ENCODE assay signal across 8 mouse cellular contexts in the genomic region with DNA sequence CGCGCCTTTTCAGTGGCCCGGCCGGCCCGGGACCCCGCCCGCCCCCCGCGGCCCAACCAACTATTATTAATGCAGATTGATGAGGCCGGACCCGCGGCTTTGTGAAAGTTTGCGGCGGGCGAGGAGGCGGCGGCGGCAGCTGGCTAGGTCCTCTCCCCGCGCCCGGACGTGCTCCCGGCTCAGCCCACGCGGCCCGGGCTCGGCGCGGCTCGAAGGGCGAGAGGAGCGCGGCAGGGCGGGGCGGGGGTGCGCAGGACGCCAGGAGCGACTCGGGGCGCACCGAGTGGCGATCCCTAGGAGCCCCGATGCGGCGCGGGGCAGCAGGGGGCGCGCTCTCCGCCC. TPM values are rescaled to one million over a fixed set of nuclear protein-coding genes. Genes with fewer than 3 reads are reported as not detected.
DNase-seq lines count a peak whose midpoint lies in the region; ATAC-seq and TF ChIP-seq lines count a peak whose summit lies in the region.

A gene (minus strand): TSS at position 314 of the 342 bp plus-strand sequence.

- H3K4me1 ChIP-seq in lung, embryonic 15.5 days: peaks cover 14% of the 10 kb centered on the region
- 0 out of 2 replicates have a peak, but pooled peaks cover 2% of the 10 kb centered on the region for H3K4me1 ChIP-seq in lung, adult 2 months (ENCODE audit: control insufficient read depth, insufficient read depth, low read length)
- peaks cover 9% of the 10 kb centered on the region for H3K4me1 ChIP-seq in embryonic facial prominence, embryonic 11.5 days (ENCODE audit: control insufficient read depth, insufficient read depth, low read length)
- H3K4me1 ChIP-seq in hindbrain, embryonic 15.5 days (replicated peaks): peaks cover 22% of the 10 kb centered on the region

- H3K27ac ChIP-seq in lung, embryonic 15.5 days: no peak within 1 kb of the TSS
- H3K27ac ChIP-seq in embryonic facial prominence, embryonic 11.5 days (replicated peaks; ENCODE audit: low read depth, low read length): no peak within 1 kb of the TSS
- peak within 1 kb of the TSS; percentile 38; the same call in 1 of the 2 replicates for H3K27ac ChIP-seq in hindbrain, embryonic 15.5 days (replicated peaks)

- WGBS in lung, embryonic 15.5 days: 2% methylated on average over 40 of the region's 49 CpGs
- WGBS in lung, adult 2 months: 1% methylated on average over 46 of the region's 49 CpGs
- WGBS in embryonic facial prominence, embryonic 11.5 days: under 1% methylated on average over 43 of the region's 49 CpGs
- 1% methylated on average over 35 of the region's 49 CpGs for WGBS in hindbrain, embryonic 15.5 days

- peak within 1 kb of the TSS; percentile 38 for H3K4me3 ChIP-seq in lung, embryonic 15.5 days
- no peak within 1 kb of the TSS for H3K4me3 ChIP-seq in lung, adult 2 months (replicated peaks; ENCODE audit: extremely low read depth, low read depth, low read length)
- peak within 1 kb of the TSS; percentile 28 for H3K4me3 ChIP-seq in embryonic facial prominence, embryonic 11.5 days (ENCODE audit: low read depth, low read length)
- peak within 1 kb of the TSS; percentile 52 for H3K4me3 ChIP-seq in hindbrain, embryonic 15.5 days

- TF ChIP-seq CTCF in lung, adult 2 months (IDR thresholded peaks at IDR 0.05; ENCODE audit: insufficient read depth, low read length): no peak

- no peak for TF ChIP-seq POLR2A in lung, adult 2 months (IDR thresholded peaks at IDR 0.05; ENCODE audit: borderline replicate concordance, extremely low read depth, low read depth, low read length)

- H3K27me3 ChIP-seq in lung, embryonic 15.5 days: peaks cover 97% of the 10 kb centered on the region
- H3K27me3 ChIP-seq in embryonic facial prominence, embryonic 11.5 days (ENCODE audit: control insufficient read depth, insufficient read depth, low read length): peaks cover 68% of the 10 kb centered on the region
- H3K27me3 ChIP-seq in hindbrain, embryonic 15.5 days: peaks cover 56% of the 10 kb centered on the region

- no peaks in the 10 kb centered on the region for H3K9me3 ChIP-seq in lung, embryonic 15.5 days
- H3K9me3 ChIP-seq in embryonic facial prominence, embryonic 11.5 days (replicated peaks; ENCODE audit: control insufficient read depth, low read length): no peaks in the 10 kb centered on the region
- no peaks in the 10 kb centered on the region for H3K9me3 ChIP-seq in hindbrain, embryonic 15.5 days

- ATAC-seq in lung, embryonic 15.5 days (ENCODE audit: borderline replicate concordance, extremely low read depth, low FRiP score, low TSS enrichment): peak; percentile 40; the same call in 1 of the 2 replicates
- ATAC-seq in embryonic facial prominence, embryonic 11.5 days (replicated peaks; ENCODE audit: insufficient number of reproducible peaks, low FRiP score, low TSS enrichment, low read depth): no peak
- ATAC-seq in hindbrain, embryonic 15.5 days (ENCODE audit: low FRiP score, low read depth): peak; percentile 15; the same call in 1 of the 2 replicates
- ATAC-seq in inflammation-experienced regulatory T-cells, adult 6 months: no peak

- peak within 1 kb of the TSS; percentile 83 for H3K4me2 ChIP-seq in lung, embryonic 15.5 days
- H3K4me2 ChIP-seq in embryonic facial prominence, embryonic 11.5 days (ENCODE audit: low read depth, low read length): peak within 1 kb of the TSS; percentile 85
- peak within 1 kb of the TSS; percentile 96 for H3K4me2 ChIP-seq in hindbrain, embryonic 15.5 days

- no peak within 1 kb of the TSS for H3K9ac ChIP-seq in lung, embryonic 15.5 days
- H3K9ac ChIP-seq in embryonic facial prominence, embryonic 11.5 days (replicated peaks; ENCODE audit: low read length): peak within 1 kb of the TSS; percentile 41
- peak within 1 kb of the TSS; percentile 45 for H3K9ac ChIP-seq in hindbrain, embryonic 15.5 days

- no peaks in the 10 kb centered on the region for H3K36me3 ChIP-seq in lung, embryonic 15.5 days
- no peaks in the 10 kb centered on the region for H3K36me3 ChIP-seq in embryonic facial prominence, embryonic 11.5 days (replicated peaks; ENCODE audit: control insufficient read depth, insufficient read depth, low read depth, low read length)
- no peaks in the 10 kb centered on the region for H3K36me3 ChIP-seq in hindbrain, embryonic 15.5 days

- no peak for DNase-seq in lung, adult 2 months
- DNase-seq in embryonic facial prominence, embryonic 11.5 days (ENCODE audit: low spot score): peak; percentile 43
- DNase-seq in lung, postnatal 14 days: peak; percentile 29
- no peak for DNase-seq in layer of hippocampus, postnatal 36 days
- DNase-seq in right cerebral cortex, postnatal 25 days: no peak

RNA-seq across cellular contexts. Expression of the gene that starts here (rescaled TPM):
- not detected in 2 replicates for polyA plus RNA-seq in lung, embryonic 15.5 days (2015; fragmentation: Nextera tagmentation; extraction: Ambion mirVana)
- polyA plus RNA-seq in lung, adult 2 months (2012; rRNA removed): 0.02 TPM in 1 of 2 replicates, not detected in the other
- 0.07 and 0.13 TPM in 2 replicates for polyA plus RNA-seq in embryonic facial prominence, embryonic 11.5 days (2014; fragmentation: Nextera tagmentation; extraction: Ambion mirVana)
- 6.8 and 8.8 TPM in 2 replicates for polyA plus RNA-seq in hindbrain, embryonic 15.5 days (2015; fragmentation: Nextera tagmentation; extraction: Ambion mirVana)
- total RNA-seq in layer of hippocampus, postnatal 36 days (2021): not detected
- polyA plus RNA-seq in inflammation-experienced regulatory T-cells, adult 6 months (2017; shearing (Covaris generic)): under 1 TPM in 1 of 3 experiments, not detected in 2; 0.16 TPM

Comparison
In these comparisons a context has a peak if more than half of its experiments do, and no peak if none do; other contexts are left out.
1. Peak in ATAC-seq, H3K4me3 ChIP-seq and H3K4me2 ChIP-seq in lung, embryonic 15.5 days; RNA of the gene not detected or under 1 TPM.
2. Peak in DNase-seq, H3K4me3 ChIP-seq, H3K9ac ChIP-seq and H3K4me2 ChIP-seq in embryonic facial prominence, embryonic 11.5 days; RNA of the gene not detected or under 1 TPM.